Mouse (Mus musculus): ENCODE results near the gene Ebf3. TPM values are rescaled to one million over a fixed set of nuclear protein-coding genes. Genes with fewer than 3 reads are reported as not detected.

Gene Ebf3
- polyA plus RNA-seq, 1 experiment: 1.9 TPM

DNA sequence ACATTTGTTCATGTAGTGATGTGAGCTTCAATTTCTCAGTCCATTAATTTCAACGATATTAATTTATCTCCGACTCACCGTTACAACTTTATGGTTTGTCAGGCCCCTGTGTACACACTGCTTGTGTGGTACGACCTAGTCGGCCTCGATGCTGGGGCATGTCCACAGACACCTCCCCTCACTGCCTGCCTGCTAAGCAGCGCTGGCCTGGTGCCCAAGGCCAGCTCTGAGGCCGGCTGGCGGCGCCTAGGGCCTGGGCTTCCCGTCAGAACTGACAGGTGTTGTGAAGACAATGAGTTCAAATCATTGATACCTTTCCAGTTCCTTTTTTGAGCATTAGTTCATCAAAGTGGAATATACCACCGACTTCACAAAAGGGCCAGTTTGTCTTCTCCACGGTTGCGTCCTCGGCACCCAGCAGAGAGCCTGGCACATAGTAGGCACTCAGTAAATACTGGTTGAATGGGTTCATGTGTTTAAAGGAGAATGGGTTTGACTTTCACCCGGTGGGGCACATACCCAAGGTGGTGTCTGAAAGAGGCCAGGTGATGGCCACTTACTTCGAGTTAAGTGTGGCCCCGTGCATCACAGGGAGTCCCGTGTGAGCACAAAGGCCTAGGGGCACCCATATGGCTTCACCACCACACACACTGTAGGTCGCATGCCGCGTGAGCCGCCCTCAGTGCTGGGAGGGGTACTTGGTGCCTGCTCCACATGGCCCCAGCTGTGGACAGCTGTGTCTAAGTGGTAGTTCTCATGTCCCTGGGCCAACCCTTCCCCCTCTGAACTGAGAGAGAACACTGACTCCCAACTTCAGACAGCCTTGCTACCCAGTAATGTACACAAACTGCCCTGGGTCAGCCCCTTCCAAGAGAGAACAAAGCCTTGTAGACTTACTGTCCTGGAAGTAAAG is 116.9 kb downstream of the Ebf3 start:
- TF ChIP-seq MAX (IDR thresholded peaks at IDR 0.05; ENCODE audit: low read depth) (no peak), USF1 (IDR thresholded peaks at IDR 0.05; ENCODE audit: low read depth) (no peak), POLR2A (IDR thresholded peaks at IDR 0.05; ENCODE audit: insufficient read length, low read depth) (no peak), MYOD1 (IDR thresholded peaks at IDR 0.05; ENCODE audit: control insufficient read depth in 1 of 3, insufficient read length in 2 of 3, low read depth in 2 of 3) (no peak), CEBPB (IDR thresholded peaks at IDR 0.05; ENCODE audit: insufficient read depth, poor library complexity, severe bottlenecking) (no peak), SRF (IDR thresholded peaks at IDR 0.05; ENCODE audit: control insufficient read depth, insufficient read length, low read depth) (no peak), REST (IDR thresholded peaks at IDR 0.05; ENCODE audit: insufficient read depth, insufficient read length) (no peak), MYOG (IDR thresholded peaks at IDR 0.05; ENCODE audit: control insufficient read depth in 1 of 3, insufficient read depth in 1 of 3, insufficient read length in 2 of 3, low read depth in 2 of 3) (no peak), POLR2AphosphoS2 (IDR thresholded peaks at IDR 0.05; ENCODE audit: insufficient read length, low read depth) (no peak), TCF12 (IDR thresholded peaks at IDR 0.05; ENCODE audit: insufficient read depth, poor library complexity, severe bottlenecking) (no peak), TCF3 (IDR thresholded peaks at IDR 0.05; ENCODE audit: insufficient read length, low read depth) (no peak)
- H3ac ChIP-seq (ENCODE audit: control insufficient read depth, insufficient read length): no peak overlapping the region
- H3K36me3 ChIP-seq (ENCODE audit: control insufficient read depth, insufficient read depth): no peaks in the 10 kb centered on the region
- no peak overlapping the region for H3K4me3 ChIP-seq
- H3K79me2 ChIP-seq (ENCODE audit: control insufficient read depth, insufficient read depth): no peaks in the 10 kb centered on the region
- no peaks in the 10 kb centered on the region for H3K27me3 ChIP-seq (ENCODE audit: control insufficient read depth, insufficient read depth, insufficient read length)
- no peak overlapping the region for H3K4me2 ChIP-seq (ENCODE audit: low read depth)

GRCm38 (mm10) chr7:137196536-137196935 is 117.7 kb downstream of the Ebf3 start:
- no peaks in the 10 kb centered on the region for H3K27me3 ChIP-seq (ENCODE audit: control insufficient read depth, insufficient read depth, insufficient read length)
- H3K4me3 ChIP-seq: no peak overlapping the region
- no peaks in the 10 kb centered on the region for H3K79me2 ChIP-seq (ENCODE audit: control insufficient read depth, insufficient read depth)
- no peak overlapping the region for H3ac ChIP-seq (ENCODE audit: control insufficient read depth, insufficient read length)
- H3K4me2 ChIP-seq (ENCODE audit: low read depth): no peak overlapping the region
- TF ChIP-seq E2F4 (IDR thresholded peaks at IDR 0.05; ENCODE audit: insufficient read depth): no peak
- TF ChIP-seq SRF (IDR thresholded peaks at IDR 0.05; ENCODE audit: control insufficient read depth, insufficient read length, low read depth): no peak
- TF ChIP-seq TCF12 (IDR thresholded peaks at IDR 0.05; ENCODE audit: insufficient read depth, poor library complexity, severe bottlenecking): no peak
- TF ChIP-seq POLR2A (IDR thresholded peaks at IDR 0.05; ENCODE audit: insufficient read length, low read depth): no peak
- no peak for TF ChIP-seq MYOD1 (IDR thresholded peaks at IDR 0.05; ENCODE audit: control insufficient read depth in 1 of 3, insufficient read length in 2 of 3, low read depth in 2 of 3)
- no peak for TF ChIP-seq POLR2AphosphoS2 (IDR thresholded peaks at IDR 0.05; ENCODE audit: insufficient read length, low read depth)
- TF ChIP-seq MAX (IDR thresholded peaks at IDR 0.05; ENCODE audit: low read depth): no peak
- no peak for TF ChIP-seq TCF3 (IDR thresholded peaks at IDR 0.05; ENCODE audit: insufficient read length, low read depth)
- no peak for TF ChIP-seq REST (IDR thresholded peaks at IDR 0.05; ENCODE audit: insufficient read depth, insufficient read length)
- TF ChIP-seq CEBPB (IDR thresholded peaks at IDR 0.05; ENCODE audit: insufficient read depth, poor library complexity, severe bottlenecking): no peak
- TF ChIP-seq USF1 (IDR thresholded peaks at IDR 0.05; ENCODE audit: low read depth): no peak
- TF ChIP-seq MYOG (IDR thresholded peaks at IDR 0.05; ENCODE audit: control insufficient read depth in 1 of 3, insufficient read depth in 1 of 3, insufficient read length in 2 of 3, low read depth in 2 of 3): no peak
- no peaks in the 10 kb centered on the region for H3K36me3 ChIP-seq (ENCODE audit: control insufficient read depth, insufficient read depth)

DNA sequence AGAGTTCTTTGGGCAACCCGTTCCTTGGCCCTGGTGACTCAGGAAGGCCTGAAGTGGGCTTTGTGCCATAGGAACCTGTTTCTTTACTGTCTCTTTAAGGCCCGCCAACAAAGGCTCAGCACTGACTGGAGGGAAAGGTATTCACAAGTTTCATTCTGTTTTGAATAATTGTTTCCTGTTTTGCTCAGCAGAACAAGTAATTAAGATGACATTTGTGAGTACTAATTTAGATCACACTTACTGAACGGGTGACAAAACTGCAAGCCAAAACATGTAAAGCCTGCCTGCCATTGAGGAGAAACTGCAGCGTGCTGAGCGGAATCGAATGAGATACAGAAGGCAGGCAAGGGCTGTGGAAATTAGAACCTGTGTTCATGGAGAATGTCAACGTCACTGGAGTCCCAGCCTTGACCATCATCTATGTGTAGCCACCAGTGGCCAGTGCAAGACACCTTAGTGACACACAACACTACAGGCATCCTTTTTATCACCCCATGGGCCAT is 121.4 kb downstream of the Ebf3 start:
- TF ChIP-seq MYOD1 (IDR thresholded peaks at IDR 0.05; ENCODE audit: control insufficient read depth in 1 of 3, insufficient read length in 2 of 3, low read depth in 2 of 3) (no peak), MYOG (IDR thresholded peaks at IDR 0.05; ENCODE audit: control insufficient read depth in 1 of 3, insufficient read depth in 1 of 3, insufficient read length in 2 of 3, low read depth in 2 of 3) (no peak), POLR2A (IDR thresholded peaks at IDR 0.05; ENCODE audit: insufficient read length, low read depth) (no peak), E2F4 (IDR thresholded peaks at IDR 0.05; ENCODE audit: insufficient read depth) (no peak), REST (IDR thresholded peaks at IDR 0.05; ENCODE audit: insufficient read depth, insufficient read length) (no peak), CEBPB (IDR thresholded peaks at IDR 0.05; ENCODE audit: insufficient read depth, poor library complexity, severe bottlenecking) (no peak), USF1 (IDR thresholded peaks at IDR 0.05; ENCODE audit: low read depth) (no peak), TCF3 (IDR thresholded peaks at IDR 0.05; ENCODE audit: insufficient read length, low read depth) (no peak), TCF12 (IDR thresholded peaks at IDR 0.05; ENCODE audit: insufficient read depth, poor library complexity, severe bottlenecking) (no peak), SRF (IDR thresholded peaks at IDR 0.05; ENCODE audit: control insufficient read depth, insufficient read length, low read depth) (no peak), MAX (IDR thresholded peaks at IDR 0.05; ENCODE audit: low read depth) (no peak), POLR2AphosphoS2 (IDR thresholded peaks at IDR 0.05; ENCODE audit: insufficient read length, low read depth) (no peak)
- H3K36me3 ChIP-seq (ENCODE audit: control insufficient read depth, insufficient read depth): no peaks in the 10 kb centered on the region
- H3K27me3 ChIP-seq (ENCODE audit: control insufficient read depth, insufficient read depth, insufficient read length): no peaks in the 10 kb centered on the region
- no peak overlapping the region for H3ac ChIP-seq (ENCODE audit: control insufficient read depth, insufficient read length)
- no peak overlapping the region for H3K4me3 ChIP-seq
- no peak overlapping the region for H3K4me2 ChIP-seq (ENCODE audit: low read depth)
- no peaks in the 10 kb centered on the region for H3K79me2 ChIP-seq (ENCODE audit: control insufficient read depth, insufficient read depth)

DNA sequence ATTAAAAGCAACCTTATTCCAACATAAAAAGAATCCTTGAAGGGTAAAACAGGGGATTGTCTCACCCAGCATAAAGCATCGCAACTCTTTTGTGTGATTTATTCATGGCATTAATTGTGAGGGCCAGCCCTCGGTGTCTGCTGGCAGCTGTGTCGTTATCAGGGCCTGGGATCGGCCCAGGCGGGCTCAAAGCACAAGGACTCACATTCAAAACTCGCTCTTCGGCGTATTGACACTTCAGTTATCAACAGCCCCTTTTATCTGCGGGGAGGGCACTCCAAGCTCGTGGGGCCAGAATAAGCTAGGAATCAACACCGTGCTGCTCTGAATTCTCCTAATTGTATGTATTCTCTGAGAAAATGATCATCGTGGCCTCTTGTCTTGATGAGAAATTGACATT is 122.4 kb downstream of the Ebf3 start:
- Histone ChIP-seq H3K27me3 (ENCODE audit: control insufficient read depth, insufficient read depth, insufficient read length) (no peaks in the 10 kb centered on the region), H3ac (ENCODE audit: control insufficient read depth, insufficient read length) (no peak overlapping the region), H3K4me3 (no peak overlapping the region), H3K36me3 (ENCODE audit: control insufficient read depth, insufficient read depth) (no peaks in the 10 kb centered on the region), H3K79me2 (ENCODE audit: control insufficient read depth, insufficient read depth) (no peaks in the 10 kb centered on the region), H3K4me2 (ENCODE audit: low read depth) (no peak overlapping the region)
- TF ChIP-seq MYOD1 (IDR thresholded peaks at IDR 0.05; ENCODE audit: control insufficient read depth in 1 of 3, insufficient read length in 2 of 3, low read depth in 2 of 3) (no peak), POLR2AphosphoS2 (IDR thresholded peaks at IDR 0.05; ENCODE audit: insufficient read length, low read depth) (no peak)

Data from myocyte (in vitro differentiated cells).